Mouse (Mus musculus) brain, embryonic 14.5 days (tissue): ENCODE data around the gene Gipc2.

Source experiments
- CTCF ChIP-seq: fragments of 200-500 bp; IDR thresholded peaks from 2 replicates; pipeline ENCODE4 v1.5.1; 2012; ENCODE audit warnings: inconsistent platforms, mild to moderate bottlenecking, moderate library complexity, borderline replicate concordance; ENCODE audit not compliant: insufficient read depth, insufficient read length; ENCODE audit errors: extremely low read depth
- POLR2A ChIP-seq: fragments of 200-500 bp; IDR thresholded peaks from 2 replicates; pipeline ENCODE4 v1.6.1; 2012; ENCODE audit warnings: mild to moderate bottlenecking, inconsistent platforms, borderline replicate concordance; ENCODE audit not compliant: poor library complexity, insufficient read depth, insufficient read length, severe bottlenecking; ENCODE audit errors: extremely low read depth

DNA sequence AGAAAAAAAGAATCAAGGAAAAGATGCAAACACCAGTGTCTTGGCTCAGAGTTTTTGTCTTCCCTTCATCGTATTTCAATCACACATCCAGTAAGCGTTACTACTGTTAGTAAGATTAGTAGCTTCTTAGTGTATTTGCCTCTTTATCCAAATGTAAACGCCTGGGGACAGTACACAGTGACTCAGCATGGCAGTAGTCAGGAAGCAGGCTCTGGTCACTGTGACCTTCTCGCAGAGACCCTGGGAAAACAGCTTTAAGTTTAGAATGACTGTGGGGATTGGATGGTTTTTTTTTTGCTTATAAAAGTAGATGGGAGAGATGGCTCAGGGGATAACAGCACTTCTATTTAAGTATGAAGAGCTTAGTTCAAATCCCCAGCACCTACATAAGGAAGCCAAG is 46.0 kb downstream of the Gipc2 start:
- no peak for TF ChIP-seq CTCF
- no peak for TF ChIP-seq POLR2A
